Mouse (Mus musculus) MEL (cell line): ENCODE measurements around the gene Amz1. TPM values are rescaled to one million over a fixed set of nuclear protein-coding genes. Genes with fewer than 3 reads are reported as not detected.
A peak's percentile ranks its signal among the peaks of the same experiment; 100 is the strongest.

Experiments
- DNase-seq: peaks from one replicate; pipeline ENCODE4 v3.0.0; 2011; ENCODE audit warnings: low read depth, low spot score
- H3K27ac ChIP-seq: 2 replicates; pipeline ENCODE4 v1.5.1; 2012; ENCODE audit warnings: low read depth, mild to moderate bottlenecking, control low read depth, low read length, moderate library complexity; ENCODE audit not compliant: control insufficient read depth
- H3K27me3 ChIP-seq, 2 experiments: fragments of 150-350 bp in 1 of 2; sonication (generic) in 1 of 2; 2 replicates each; pipeline ENCODE4 v1.6.1; 2012; ENCODE audit warnings: low read length in 2 of 2, mild to moderate bottlenecking in 2 of 2, improper control_type of control experiment in 1 of 2, moderate library complexity in 1 of 2; ENCODE audit not compliant: insufficient read depth in 2 of 2, control insufficient read depth in 1 of 2
- H3K36me3 ChIP-seq, 2 experiments: 2 replicates each; pipeline ENCODE4 v1.6.1; 2012 to 2014; ENCODE audit warnings: low read length in 2 of 2, improper control_type of control experiment in 1 of 2, inconsistent platforms in 1 of 2, mild to moderate bottlenecking in 1 of 2; ENCODE audit not compliant: insufficient read depth in 2 of 2, control insufficient read depth in 1 of 2
- H3K4me1 ChIP-seq, 2 experiments: fragments of 150-350 bp in 1 of 2; sonication (generic) in 1 of 2; 2 replicates each; pipeline ENCODE4 v1.6.1; 2012; ENCODE audit warnings: low read length in 2 of 2, improper control_type of control experiment in 1 of 2, mild to moderate bottlenecking in 1 of 2; ENCODE audit not compliant: insufficient read depth in 2 of 2, control insufficient read depth in 1 of 2
- H3K4me3 ChIP-seq, 2 experiments: fragments of 150-350 bp in 1 of 2; sonication (generic) in 1 of 2; 2 replicates each; pipeline ENCODE4 v1.5.1; 2012; ENCODE audit warnings: low read depth in 2 of 2, low read length in 2 of 2, mild to moderate bottlenecking in 2 of 2, moderate library complexity in 2 of 2, control low read depth in 1 of 2, improper control_type of control experiment in 1 of 2; ENCODE audit not compliant: control insufficient read depth in 1 of 2, insufficient read depth in 1 of 2
- H3K79me2 ChIP-seq: 2 replicates; pipeline ENCODE4 v1.6.1; 2012; ENCODE audit warnings: mild to moderate bottlenecking, low read length, moderate library complexity; ENCODE audit not compliant: control insufficient read depth, poor library complexity, insufficient read depth
- H3K9ac ChIP-seq: 2 replicates; pipeline ENCODE4 v1.6.1; 2012; ENCODE audit warnings: low read depth, mild to moderate bottlenecking, control low read depth, low read length, moderate library complexity; ENCODE audit not compliant: control insufficient read depth, poor library complexity, severe bottlenecking
- H3K9me3 ChIP-seq: fragments of 150-350 bp; sonication (generic); replicated peaks from 2 replicates; pipeline ENCODE4 v1.6.1; 2012; ENCODE audit warnings: mild to moderate bottlenecking, low read length, improper control_type of control experiment, moderate library complexity; ENCODE audit not compliant: insufficient read depth
- CHD1 ChIP-seq: IDR thresholded peaks from 2 replicates; pipeline ENCODE4 v1.6.1; 2012; ENCODE audit warnings: low read depth, mild to moderate bottlenecking, inconsistent platforms, low read length, improper control_type of control experiment
- E2F4 ChIP-seq: IDR thresholded peaks from 2 replicates; pipeline ENCODE4 v1.6.1; 2011; ENCODE audit warnings: low read depth, low read length, improper control_type of control experiment, borderline replicate concordance
- ELF1 ChIP-seq: IDR thresholded peaks from 2 replicates; pipeline ENCODE4 v1.6.1; 2014; ENCODE audit warnings: low read depth, mild to moderate bottlenecking, inconsistent platforms, low read length, improper control_type of control experiment, moderate library complexity
- GABPA ChIP-seq: IDR thresholded peaks from 2 replicates; pipeline ENCODE4 v1.6.1; 2012; ENCODE audit warnings: low read depth, mild to moderate bottlenecking, inconsistent platforms, low read length, improper control_type of control experiment, moderate library complexity
- GATA1 ChIP-seq: IDR thresholded peaks from 2 replicates; pipeline ENCODE4 v1.6.1; 2011; ENCODE audit warnings: low read depth, low read length, improper control_type of control experiment
- HCFC1 ChIP-seq: IDR thresholded peaks from 2 replicates; pipeline ENCODE4 v1.6.1; 2012; ENCODE audit warnings: low read depth, mild to moderate bottlenecking, inconsistent platforms, low read length, improper control_type of control experiment, moderate library complexity
- JUND ChIP-seq: IDR thresholded peaks from 2 replicates; pipeline ENCODE4 v1.6.1; 2011; ENCODE audit warnings: low read depth, mild to moderate bottlenecking, improper control_type of control experiment, low read length
- MAFK ChIP-seq: IDR thresholded peaks from 2 replicates; pipeline ENCODE4 v1.6.1; 2011; ENCODE audit warnings: low read depth, mild to moderate bottlenecking, low read length, improper control_type of control experiment, borderline replicate concordance
- MAZ ChIP-seq: IDR thresholded peaks from 2 replicates; pipeline ENCODE4 v1.6.1; 2012; ENCODE audit warnings: low read depth, mild to moderate bottlenecking, inconsistent platforms, low read length, improper control_type of control experiment
- MEF2A ChIP-seq: IDR thresholded peaks from 2 replicates; pipeline ENCODE4 v1.6.1; 2014; ENCODE audit warnings: low read depth, mild to moderate bottlenecking, inconsistent platforms, low read length, improper control_type of control experiment; ENCODE audit not compliant: poor library complexity, insufficient replicate concordance, severe bottlenecking; ENCODE audit errors: extremely low read depth
- MYB ChIP-seq: IDR thresholded peaks from 2 replicates; pipeline ENCODE4 v1.6.1; 2011; ENCODE audit warnings: mild to moderate bottlenecking, low read depth, low read length, improper control_type of control experiment
- POLR2A ChIP-seq, 2 experiments: IDR thresholded peaks; 2 replicates each; pipeline ENCODE4 v1.6.1; 2011 to 2012; ENCODE audit warnings: low read length in 2 of 2, mild to moderate bottlenecking in 2 of 2, control low read depth in 1 of 2, improper control_type of control experiment in 1 of 2, low read depth in 1 of 2, moderate library complexity in 1 of 2; ENCODE audit not compliant: control insufficient read depth in 1 of 2, insufficient read depth in 1 of 2, poor library complexity in 1 of 2
- POLR2AphosphoS2 ChIP-seq: IDR thresholded peaks from 2 replicates; pipeline ENCODE4 v1.6.1; 2011; ENCODE audit warnings: low read length, improper control_type of control experiment
- POLR2AphosphoS5 ChIP-seq: IDR thresholded peaks from 2 replicates; pipeline ENCODE4 v1.6.1; 2012; ENCODE audit warnings: low read depth, borderline replicate concordance, mild to moderate bottlenecking, inconsistent platforms, low read length, moderate library complexity, mixed read lengths
- RCOR1 ChIP-seq: IDR thresholded peaks from 2 replicates; pipeline ENCODE4 v1.6.1; 2012; ENCODE audit warnings: low read depth, mild to moderate bottlenecking, inconsistent platforms, low read length, improper control_type of control experiment
- SIN3A ChIP-seq: IDR thresholded peaks from 2 replicates; pipeline ENCODE4 v1.6.1; 2012; ENCODE audit warnings: low read length, improper control_type of control experiment, inconsistent platforms
- TCF12 ChIP-seq: IDR thresholded peaks from 2 replicates; pipeline ENCODE4 v1.6.1; 2014; ENCODE audit warnings: low read depth, mild to moderate bottlenecking, inconsistent platforms, low read length, improper control_type of control experiment, moderate library complexity
- USF1 ChIP-seq: IDR thresholded peaks from 2 replicates; pipeline ENCODE4 v1.6.1; 2014; ENCODE audit warnings: low read depth, mild to moderate bottlenecking, inconsistent platforms, low read length, improper control_type of control experiment, moderate library complexity
- USF2 ChIP-seq, 2 experiments: IDR thresholded peaks; 2 replicates each; pipeline ENCODE4 v1.6.1; 2011 to 2012; ENCODE audit warnings: improper control_type of control experiment in 2 of 2, low read length in 2 of 2, borderline replicate concordance in 1 of 2, inconsistent platforms in 1 of 2, low read depth in 1 of 2, mild to moderate bottlenecking in 1 of 2; ENCODE audit not compliant: insufficient read depth in 1 of 2
- ZC3H11A ChIP-seq: IDR thresholded peaks from 2 replicates; pipeline ENCODE4 v1.6.1; 2012; ENCODE audit warnings: low read depth, mild to moderate bottlenecking, inconsistent platforms, low read length, improper control_type of control experiment
- polyA plus RNA-seq, 2 experiments: library from polyadenylated mRNA; stranded (reverse) in 1 of 2; unstranded in 1 of 2; fragments of >175 nt in 1 of 2; fragments of >200 nt in 1 of 2; gene quantifications; 2 replicates each; pipeline versions ENCODE4 v1.2.1 to v1.2.4; 2012; ENCODE audit warnings: low replicate concordance in 2 of 2, low read depth in 1 of 2; ENCODE audit not compliant: insufficient read length in 2 of 2, insufficient read depth in 1 of 2, missing spikeins in 1 of 2
- total RNA-seq: library from RNA; depleted of rRNA; stranded (reverse); fragments of 300-350 nt; gene quantifications from 2 replicates; pipeline ENCODE4 v1.2.3, GENCODE M21; 2012

Amz1 gene
- total and polyA plus RNA-seq, 3 experiments: 0.68 to 1.7 TPM; not detected in 1

DNA sequence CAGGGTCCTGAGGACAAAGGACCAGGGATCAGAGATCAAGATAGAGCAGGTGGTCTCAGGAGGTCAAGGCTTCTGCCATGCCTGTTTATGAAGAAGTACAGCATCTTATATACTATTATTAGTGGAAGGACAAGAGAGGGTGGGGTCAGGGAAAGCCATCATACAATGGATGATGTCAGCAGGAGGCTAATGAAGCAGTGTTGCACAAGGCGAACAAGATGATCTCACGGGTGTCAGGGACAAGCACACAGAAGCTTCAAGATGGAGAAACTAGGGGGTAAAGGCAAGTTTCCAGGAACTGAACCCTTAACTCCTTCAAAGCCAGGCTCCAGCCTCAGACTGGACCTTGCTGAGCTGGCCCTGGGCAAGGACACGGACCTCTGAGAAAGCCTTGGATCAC, 1.8 kb upstream of the Amz1 start:
- Histone ChIP-seq H3K9ac (no peak overlapping the region), H3K27ac (no peak overlapping the region), H3K4me1 (peaks cover 13 to 20% of the 10 kb centered on the region in 2 experiments), H3K9me3 (no peaks in the 10 kb centered on the region), H3K36me3 (peaks cover 0 to 14% of the 10 kb centered on the region in 2 experiments; a peak in 2 of 4 replicates), H3K27me3 (no peaks in the 10 kb centered on the region), H3K4me3 (no peak overlapping the region), H3K79me2 (no peaks in the 10 kb centered on the region)
- no peak for DNase-seq
- TF ChIP-seq ELF1: no peak
- TF ChIP-seq MAZ: no peak
- TF ChIP-seq SIN3A: no peak
- no peak for TF ChIP-seq MAFK
- TF ChIP-seq JUND: no peak
- no peak for TF ChIP-seq POLR2AphosphoS2
- no peak for TF ChIP-seq USF1
- no peak for TF ChIP-seq GABPA
- no peak for TF ChIP-seq POLR2A (IDR thresholded peaks at IDR 0.05; ENCODE audit: control insufficient read depth in 1 of 2, insufficient read depth in 1 of 2, low read depth in 1 of 2, low read length in 2 of 2, poor library complexity in 1 of 2)
- TF ChIP-seq ZC3H11A: no peak
- TF ChIP-seq TCF12: no peak
- TF ChIP-seq E2F4: no peak
- no peak for TF ChIP-seq MYB
- TF ChIP-seq MEF2A: no peak
- no peak for TF ChIP-seq CHD1
- TF ChIP-seq USF2 (IDR thresholded peaks at IDR 0.05; ENCODE audit: borderline replicate concordance in 1 of 2, insufficient read depth in 1 of 2, low read depth in 1 of 2, low read length in 2 of 2): no peak

DNA sequence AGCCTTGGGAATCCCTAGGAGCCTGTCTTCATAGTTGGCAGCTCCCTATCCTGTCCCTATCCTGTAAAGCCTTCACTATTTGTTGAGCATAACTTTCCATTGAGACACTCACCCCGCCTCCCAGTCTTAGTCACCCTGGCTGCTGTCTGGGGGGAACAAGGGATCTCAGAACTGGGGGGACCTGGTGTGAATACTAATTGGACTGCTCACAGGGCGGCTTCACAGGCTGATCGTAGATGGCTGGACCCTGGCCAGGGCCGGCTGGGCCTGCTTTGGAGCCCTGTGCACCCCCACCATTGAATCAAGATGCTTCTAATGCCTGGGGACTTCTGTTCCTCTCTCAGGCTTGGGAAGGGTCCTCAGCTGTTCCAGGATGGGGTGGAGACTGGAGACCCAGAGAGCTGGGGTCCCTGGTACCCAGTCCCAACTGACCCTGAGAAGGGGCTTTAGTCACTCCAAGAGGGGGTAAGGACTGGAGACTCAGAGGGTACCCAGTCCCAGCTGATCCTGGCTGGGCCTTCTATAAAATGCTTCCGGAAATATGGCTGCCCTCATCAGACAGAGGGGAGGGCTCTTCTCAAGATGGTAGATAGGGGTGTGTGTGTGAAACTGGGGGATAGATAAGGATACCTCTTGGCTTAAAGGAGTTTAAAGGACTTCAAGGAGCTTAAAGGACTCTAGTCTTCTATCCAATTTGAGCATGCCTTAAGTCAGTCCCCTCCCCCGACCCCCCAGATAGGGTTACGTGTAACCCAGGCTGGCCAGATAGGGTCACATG, 2.3 kb downstream of the Amz1 start:
- peak; percentile 22 for DNase-seq
- Histone ChIP-seq H3K9me3 (no peaks in the 10 kb centered on the region), H3K4me1 (peaks cover 15 to 32% of the 10 kb centered on the region in 2 experiments), H3K36me3 (peaks cover 0 to 17% of the 10 kb centered on the region in 2 experiments; a peak in 2 of 4 replicates), H3K27ac (0 out of 2 replicates have a peak overlapping the region, but pooled peaks have one; percentile 10), H3K4me3 (no peak overlapping the region)
- TF ChIP-seq RCOR1: 0 out of 2 replicates have a peak, but pooled peaks have one; percentile 9
- peak; percentile 54; the same call in 1 of the 2 replicates for TF ChIP-seq ELF1
- peak; percentile 63; the same call in 1 of the 2 replicates for TF ChIP-seq GATA1
- TF ChIP-seq HCFC1: 0 out of 2 replicates have a peak, but pooled peaks have one; percentile 32
- TF ChIP-seq TCF12: 0 out of 2 replicates have a peak, but pooled peaks have one; percentile 6
- no peak for TF ChIP-seq POLR2AphosphoS2
- TF ChIP-seq POLR2AphosphoS5: no peak
- peak; percentile 29; the same call in 1 of the 2 replicates for TF ChIP-seq SIN3A
- TF ChIP-seq, all 39 proteins: peak for 6
- no peak overlapping the region for H3K9ac ChIP-seq
- H3K79me2 ChIP-seq: no peaks in the 10 kb centered on the region
- no peaks in the 10 kb centered on the region for H3K27me3 ChIP-seq
